Mouse (Mus musculus) lung, embryonic 15.5 days (tissue): ENCODE results near the gene Tmem208. TPM values are rescaled to one million over a fixed set of nuclear protein-coding genes. Genes with fewer than 3 reads are reported as not detected.

Experiments
- ATAC-seq: fragments of 200-750 bp; cut with Nextera tagmentation; 2 replicates; pipeline ENCODE4 v1.8.0; 2017; ENCODE audit warnings: moderate number of reproducible peaks, borderline replicate concordance; ENCODE audit not compliant: low FRiP score, low TSS enrichment; ENCODE audit errors: extremely low read depth
- H3K27ac ChIP-seq: fragments of 300-500 bp; sonication (generic); 2 replicates; pipeline ENCODE4 v1.5.1; 2015; ENCODE audit warnings: moderate library complexity, mild to moderate bottlenecking, inconsistent platforms
- H3K27me3 ChIP-seq: fragments of 300-500 bp; sonication (generic); 2 replicates; pipeline ENCODE4 v1.6.1; 2015; ENCODE audit warnings: inconsistent platforms
- H3K36me3 ChIP-seq: fragments of 300-500 bp; sonication (generic); 2 replicates; pipeline ENCODE4 v1.6.1; 2015; ENCODE audit warnings: inconsistent platforms
- H3K4me1 ChIP-seq: fragments of 300-500 bp; sonication (generic); 2 replicates; pipeline ENCODE4 v1.6.1; 2015; ENCODE audit warnings: inconsistent platforms
- H3K4me2 ChIP-seq: fragments of 300-500 bp; sonication (generic); 2 replicates; pipeline ENCODE4 v1.6.1; 2015; ENCODE audit warnings: inconsistent platforms, mild to moderate bottlenecking, moderate library complexity
- H3K4me3 ChIP-seq: fragments of 300-500 bp; sonication (generic); 2 replicates; pipeline ENCODE4 v1.5.1; 2015; ENCODE audit warnings: mild to moderate bottlenecking, inconsistent platforms
- H3K9ac ChIP-seq: fragments of 300-500 bp; sonication (generic); 2 replicates; pipeline ENCODE4 v1.6.1; 2015; ENCODE audit warnings: inconsistent platforms
- H3K9me3 ChIP-seq: fragments of 300-500 bp; sonication (generic); 2 replicates; pipeline ENCODE4 v1.6.1; 2016; ENCODE audit warnings: inconsistent platforms
- WGBS: fragments of 180-500 bp; shearing (Covaris S2); methylation state at CpG from one replicate; pipeline ENCODE4 v1.1.7; 2015; 5-methylcytosine and 5-hydroxymethylcytosine counted together
- polyA plus RNA-seq: library from polyadenylated mRNA; unstranded; fragments of >200 nt; fragmentation: Nextera tagmentation; extraction: Ambion mirVana; gene quantifications from 2 replicates; pipeline ENCODE4 v1.2.1, GENCODE M21; 2015

The Tmem208 gene
- polyA plus RNA-seq, 1 experiment from 2014 or later = 116 TPM

- Histone ChIP-seq H3K4me2 (peak within 1 kb of the TSS; percentile 98), H3K27ac (peak within 1 kb of the TSS; percentile 97), H3K27me3 (no peaks in the 10 kb centered on the region), H3K9me3 (no peaks in the 10 kb centered on the region), H3K9ac (peak within 1 kb of the TSS; percentile 74), H3K36me3 (0 out of 2 replicates have a peak, but pooled peaks cover under 1% of the 10 kb centered on the region), H3K4me1 (peaks cover 48% of the 10 kb centered on the region), H3K4me3 (peak within 1 kb of the TSS; percentile 64)
- no peak for ATAC-seq
- under 1% methylated on average over 34 of the region's 34 CpGs for WGBS
Observed at GRCm38 (mm10) chr8:105348450-105349095, 22.4 kb downstream of the Tmem208 start, which contains the start of gene Slc9a5. Slc9a5 (plus strand) TSS chr8:105348843.

- Histone ChIP-seq H3K9me3 (no peaks in the 10 kb centered on the region), H3K4me2 (peak overlapping the region; percentile 98), H3K27me3 (no peaks in the 10 kb centered on the region), H3K4me3 (peak overlapping the region; percentile 64), H3K36me3 (no peaks in the 10 kb centered on the region), H3K27ac (peak overlapping the region; percentile 89), H3K4me1 (peaks cover 47% of the 10 kb centered on the region), H3K9ac (peak overlapping the region; percentile 74)
- WGBS = under 1% methylated on average over 37 of the region's 48 CpGs
- no peak for ATAC-seq
Observed at GRCm38 (mm10) chr8:105349096-105349771, 23.1 kb downstream of the Tmem208 start.

GRCm38 (mm10) chr8:105350186-105350585, 24.0 kb downstream of the Tmem208 start:
- 25% methylated on average over 7 of the region's 7 CpGs for WGBS
- Histone ChIP-seq H3K27me3 (no peaks in the 10 kb centered on the region), H3K4me2 (peak overlapping the region; percentile 98), H3K9ac (peak overlapping the region; percentile 74; the same call in 1 of the 2 replicates), H3K4me1 (peaks cover 40% of the 10 kb centered on the region), H3K27ac (peak overlapping the region; percentile 89; the same call in 1 of the 2 replicates), H3K4me3 (peak overlapping the region; percentile 64), H3K9me3 (no peaks in the 10 kb centered on the region), H3K36me3 (no peaks in the 10 kb centered on the region)
- no peak for ATAC-seq

GRCm38 (mm10) chr8:105353583-105354135, 27.5 kb downstream of the Tmem208 start:
- WGBS = 72% methylated on average over 8 of the region's 8 CpGs
- Histone ChIP-seq H3K4me2 (no peak overlapping the region), H3K4me3 (no peak overlapping the region), H3K9ac (no peak overlapping the region), H3K27ac (no peak overlapping the region), H3K27me3 (no peaks in the 10 kb centered on the region), H3K4me1 (peaks cover 27% of the 10 kb centered on the region), H3K36me3 (0 out of 2 replicates have a peak, but pooled peaks cover 5% of the 10 kb centered on the region), H3K9me3 (no peaks in the 10 kb centered on the region)
- ATAC-seq = no peak

GRCm38 (mm10) chr8:105354549-105354948, 28.4 kb downstream of the Tmem208 start:
- 87% methylated on average over 4 of the region's 4 CpGs for WGBS
- Histone ChIP-seq H3K4me3 (no peak overlapping the region), H3K4me2 (no peak overlapping the region), H3K27ac (no peak overlapping the region), H3K9ac (no peak overlapping the region), H3K36me3 (0 out of 2 replicates have a peak, but pooled peaks cover 12% of the 10 kb centered on the region), H3K9me3 (no peaks in the 10 kb centered on the region), H3K27me3 (no peaks in the 10 kb centered on the region; the same call in 1 of the 2 replicates), H3K4me1 (peaks cover 27% of the 10 kb centered on the region)
- no peak for ATAC-seq

- H3K36me3 ChIP-seq = 0 out of 2 replicates have a peak, but pooled peaks cover 12% of the 10 kb centered on the region
- H3K9me3 ChIP-seq = no peaks in the 10 kb centered on the region
- 65% methylated on average over 26 of the region's 26 CpGs for WGBS
- no peak overlapping the region for H3K9ac ChIP-seq
- no peak overlapping the region for H3K4me3 ChIP-seq
- ATAC-seq = no peak
- no peak overlapping the region for H3K4me2 ChIP-seq
- peaks cover 23% of the 10 kb centered on the region for H3K4me1 ChIP-seq
- H3K27ac ChIP-seq = no peak overlapping the region
- H3K27me3 ChIP-seq = no peaks in the 10 kb centered on the region; the same call in 1 of the 2 replicates
Observed at GRCm38 (mm10) chr8:105355179-105356024, 29.2 kb downstream of the Tmem208 start.

GRCm38 (mm10) chr8:105356681-105357080, 30.5 kb downstream of the Tmem208 start:
- no peak overlapping the region for H3K4me3 ChIP-seq
- no peak for ATAC-seq
- no peaks in the 10 kb centered on the region for H3K9me3 ChIP-seq
- no peak overlapping the region for H3K27ac ChIP-seq
- no peak overlapping the region for H3K9ac ChIP-seq
- H3K4me1 ChIP-seq = peaks cover 23% of the 10 kb centered on the region
- no peaks in the 10 kb centered on the region; the same call in 1 of the 2 replicates for H3K27me3 ChIP-seq
- no peak overlapping the region for H3K4me2 ChIP-seq
- H3K36me3 ChIP-seq = 0 out of 2 replicates have a peak, but pooled peaks cover 12% of the 10 kb centered on the region
- WGBS = 78% methylated on average over 14 of the region's 14 CpGs

GRCm38 (mm10) chr8:105359208-105359607, 33.1 kb downstream of the Tmem208 start:
- Histone ChIP-seq H3K9me3 (no peaks in the 10 kb centered on the region), H3K27ac (no peak overlapping the region), H3K36me3 (peaks cover 12% of the 10 kb centered on the region; the same call in 1 of the 2 replicates), H3K4me3 (no peak overlapping the region), H3K4me2 (no peak overlapping the region), H3K4me1 (peaks cover 30% of the 10 kb centered on the region), H3K27me3 (no peaks in the 10 kb centered on the region; the same call in 1 of the 2 replicates), H3K9ac (no peak overlapping the region)
- 58% methylated on average over 15 of the region's 15 CpGs for WGBS
- no peak for ATAC-seq

GRCm38 (mm10) chr8:105359646-105360045, 33.5 kb downstream of the Tmem208 start:
- peaks cover 16% of the 10 kb centered on the region; the same call in 1 of the 2 replicates for H3K36me3 ChIP-seq
- no peaks in the 10 kb centered on the region for H3K9me3 ChIP-seq
- no peaks in the 10 kb centered on the region; the same call in 1 of the 2 replicates for H3K27me3 ChIP-seq
- WGBS = 54% methylated on average over 4 of the region's 4 CpGs
- peaks cover 30% of the 10 kb centered on the region for H3K4me1 ChIP-seq
- no peak overlapping the region for H3K4me2 ChIP-seq
- no peak overlapping the region for H3K9ac ChIP-seq
- ATAC-seq = no peak
- no peak overlapping the region for H3K27ac ChIP-seq
- H3K4me3 ChIP-seq = no peak overlapping the region

GRCm38 (mm10) chr8:105361751-105362702, 35.9 kb downstream of the Tmem208 start:
- Histone ChIP-seq H3K9me3 (no peaks in the 10 kb centered on the region), H3K4me3 (no peak overlapping the region), H3K36me3 (peaks cover 19% of the 10 kb centered on the region; the same call in 1 of the 2 replicates), H3K4me2 (no peak overlapping the region), H3K4me1 (peaks cover 22% of the 10 kb centered on the region), H3K9ac (no peak overlapping the region), H3K27me3 (no peaks in the 10 kb centered on the region; the same call in 1 of the 2 replicates), H3K27ac (peak overlapping the region; percentile 69)
- WGBS = 44% methylated on average over 12 of the region's 12 CpGs
- peak; percentile 66; the same call in 1 of the 2 replicates for ATAC-seq
